Mouse (Mus musculus): ENCODE measurements around the gene Trim3. TPM values are rescaled to one million over a fixed set of nuclear protein-coding genes. Genes with fewer than 3 reads are reported as not detected.

Gene Trim3
- polyA plus RNA-seq, 1 experiment = 36.8 TPM

DNA sequence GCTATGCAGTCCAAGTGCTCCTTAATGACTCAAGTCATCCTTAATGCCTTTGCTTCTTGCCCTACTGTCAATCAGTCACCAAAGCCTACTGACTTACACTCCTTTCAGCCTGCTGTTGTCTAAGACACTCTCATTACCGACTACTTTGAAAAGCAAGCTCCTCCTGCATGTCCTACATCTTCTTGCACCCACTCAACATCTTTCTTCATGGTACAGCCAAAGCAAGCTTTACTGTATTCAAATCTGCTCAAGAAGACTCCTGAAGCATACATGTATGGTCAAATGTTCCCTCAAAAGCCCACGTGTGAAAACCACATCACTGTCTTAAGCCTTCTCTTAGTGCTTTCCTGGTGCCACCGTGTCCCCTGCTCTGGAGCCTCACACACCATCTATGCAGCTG, 70.0 kb downstream of the Trim3 start:
- H3K9me3 ChIP-seq (replicated peaks; ENCODE audit: control insufficient read depth, insufficient read depth, low read length, poor library complexity, severe bottlenecking) = no peaks in the 10 kb centered on the region
- H3K36me3 ChIP-seq (ENCODE audit: control insufficient read depth, insufficient read depth, low read length, poor library complexity, severe bottlenecking) = no peaks in the 10 kb centered on the region
- H3K9ac ChIP-seq (ENCODE audit: low read depth, poor library complexity, severe bottlenecking) = no peak overlapping the region
- no peak overlapping the region for H3K4me3 ChIP-seq (ENCODE audit: low read depth, low read length)
- H3K4me1 ChIP-seq (ENCODE audit: control insufficient read depth, insufficient read depth, low read length) = no peaks in the 10 kb centered on the region
- TF ChIP-seq CTCF (IDR thresholded peaks at IDR 0.05; ENCODE audit: low read depth, low read length) (no peak), POLR2A (IDR thresholded peaks at IDR 0.05; ENCODE audit: insufficient read depth, low read length) (no peak), EP300 (IDR thresholded peaks at IDR 0.05; ENCODE audit: insufficient read depth, low read depth, low read length) (no peak)
- no peak overlapping the region for H3K27ac ChIP-seq (ENCODE audit: insufficient read depth, low read length)
- H3K27me3 ChIP-seq (ENCODE audit: control insufficient read depth, insufficient read depth, low read length, poor library complexity, severe bottlenecking) = no peaks in the 10 kb centered on the region

DNA sequence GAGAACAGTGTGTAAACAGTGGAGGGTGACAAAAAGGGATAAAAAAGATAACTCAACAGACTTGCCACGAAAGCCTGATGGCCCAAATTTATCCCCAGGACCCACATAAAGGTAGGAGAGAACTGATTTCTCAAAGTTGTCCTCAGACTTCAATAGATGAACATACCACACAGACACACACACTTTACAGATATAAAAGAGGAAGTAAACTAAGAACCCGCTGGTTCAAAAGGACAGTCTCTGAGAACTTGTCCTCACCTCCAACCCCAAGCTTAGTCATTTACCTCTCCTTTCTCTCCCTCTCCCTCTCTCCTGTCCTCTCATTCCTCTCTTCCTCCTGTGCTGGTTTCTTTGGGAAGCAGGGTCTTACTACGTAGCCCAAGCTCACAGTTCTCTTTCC, 71.1 kb downstream of the Trim3 start:
- H3K27ac ChIP-seq (ENCODE audit: insufficient read depth, low read length) = no peak overlapping the region
- no peak overlapping the region for H3K4me3 ChIP-seq (ENCODE audit: low read depth, low read length)
- no peaks in the 10 kb centered on the region for H3K9me3 ChIP-seq (replicated peaks; ENCODE audit: control insufficient read depth, insufficient read depth, low read length, poor library complexity, severe bottlenecking)
- TF ChIP-seq CTCF (IDR thresholded peaks at IDR 0.05; ENCODE audit: low read depth, low read length) (no peak), POLR2A (IDR thresholded peaks at IDR 0.05; ENCODE audit: insufficient read depth, low read length) (no peak), EP300 (IDR thresholded peaks at IDR 0.05; ENCODE audit: insufficient read depth, low read depth, low read length) (no peak)
- no peak overlapping the region for H3K9ac ChIP-seq (ENCODE audit: low read depth, poor library complexity, severe bottlenecking)
- H3K36me3 ChIP-seq (ENCODE audit: control insufficient read depth, insufficient read depth, low read length, poor library complexity, severe bottlenecking) = no peaks in the 10 kb centered on the region
- no peaks in the 10 kb centered on the region for H3K4me1 ChIP-seq (ENCODE audit: control insufficient read depth, insufficient read depth, low read length)
- H3K27me3 ChIP-seq (ENCODE audit: control insufficient read depth, insufficient read depth, low read length, poor library complexity, severe bottlenecking) = no peaks in the 10 kb centered on the region

DNA sequence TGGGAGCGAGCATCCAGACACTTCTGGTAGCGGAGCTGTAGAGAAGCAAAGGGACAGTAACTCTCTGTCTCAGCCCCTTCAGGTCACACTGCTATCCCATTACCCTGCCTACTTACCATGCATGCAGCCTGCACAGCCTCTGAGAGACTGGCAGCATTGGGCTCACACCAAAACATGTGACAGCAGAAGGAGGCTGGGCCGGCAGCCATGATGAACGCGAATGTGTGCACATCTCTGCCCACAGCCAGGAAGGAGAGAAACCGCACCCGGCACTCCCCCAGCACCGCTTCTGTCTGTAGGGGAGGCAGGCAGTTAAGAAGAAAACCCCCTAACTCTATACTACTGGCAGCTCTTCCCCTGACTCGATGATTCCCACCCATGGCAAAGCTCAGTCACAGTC, 74.4 kb downstream of the Trim3 start:
- TF ChIP-seq EP300 (IDR thresholded peaks at IDR 0.05; ENCODE audit: insufficient read depth, low read depth, low read length) (no peak), CTCF (IDR thresholded peaks at IDR 0.05; ENCODE audit: low read depth, low read length) (no peak)
- H3K36me3 ChIP-seq (ENCODE audit: control insufficient read depth, insufficient read depth, low read length, poor library complexity, severe bottlenecking) = no peaks in the 10 kb centered on the region
- no peaks in the 10 kb centered on the region for H3K27me3 ChIP-seq (ENCODE audit: control insufficient read depth, insufficient read depth, low read length, poor library complexity, severe bottlenecking)
- H3K9me3 ChIP-seq (replicated peaks; ENCODE audit: control insufficient read depth, insufficient read depth, low read length, poor library complexity, severe bottlenecking) = no peaks in the 10 kb centered on the region
- no peak overlapping the region for H3K9ac ChIP-seq (ENCODE audit: low read depth, poor library complexity, severe bottlenecking)
- no peaks in the 10 kb centered on the region for H3K4me1 ChIP-seq (ENCODE audit: control insufficient read depth, insufficient read depth, low read length)
- H3K4me3 ChIP-seq (ENCODE audit: low read depth, low read length) = no peak overlapping the region
- no peak overlapping the region for H3K27ac ChIP-seq (ENCODE audit: insufficient read depth, low read length)

DNA sequence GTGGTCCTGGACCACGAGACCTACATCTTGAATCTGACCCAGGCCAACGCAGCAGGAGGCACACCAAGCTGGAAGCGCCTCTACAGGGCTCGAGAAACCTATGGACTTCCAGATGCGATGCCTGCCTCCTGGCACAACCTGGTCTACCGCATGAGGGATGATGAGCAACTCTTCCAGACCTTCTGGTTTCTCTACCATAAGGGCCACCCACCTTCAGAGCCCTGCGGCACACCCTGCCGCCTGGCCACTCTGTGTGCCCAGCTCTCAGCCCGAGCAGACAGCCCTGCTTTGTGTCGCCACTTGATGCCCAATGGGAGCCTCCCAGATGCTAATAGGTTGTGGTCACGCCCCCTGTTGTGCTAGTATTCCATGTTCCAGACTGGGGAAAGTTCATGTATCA, 75.7 kb downstream of the Trim3 start:
- Histone ChIP-seq H3K9ac (ENCODE audit: low read depth, poor library complexity, severe bottlenecking) (no peak overlapping the region), H3K36me3 (ENCODE audit: control insufficient read depth, insufficient read depth, low read length, poor library complexity, severe bottlenecking) (no peaks in the 10 kb centered on the region), H3K4me3 (ENCODE audit: low read depth, low read length) (no peak overlapping the region), H3K27me3 (ENCODE audit: control insufficient read depth, insufficient read depth, low read length, poor library complexity, severe bottlenecking) (no peaks in the 10 kb centered on the region), H3K9me3 (replicated peaks; ENCODE audit: control insufficient read depth, insufficient read depth, low read length, poor library complexity, severe bottlenecking) (no peaks in the 10 kb centered on the region), H3K4me1 (ENCODE audit: control insufficient read depth, insufficient read depth, low read length) (peaks cover 2% of the 10 kb centered on the region), H3K27ac (ENCODE audit: insufficient read depth, low read length) (no peak overlapping the region)
- no peak for TF ChIP-seq EP300 (IDR thresholded peaks at IDR 0.05; ENCODE audit: insufficient read depth, low read depth, low read length)
- TF ChIP-seq CTCF (IDR thresholded peaks at IDR 0.05; ENCODE audit: low read depth, low read length) = no peak
- TF ChIP-seq POLR2A (IDR thresholded peaks at IDR 0.05; ENCODE audit: insufficient read depth, low read length) = no peak

DNA sequence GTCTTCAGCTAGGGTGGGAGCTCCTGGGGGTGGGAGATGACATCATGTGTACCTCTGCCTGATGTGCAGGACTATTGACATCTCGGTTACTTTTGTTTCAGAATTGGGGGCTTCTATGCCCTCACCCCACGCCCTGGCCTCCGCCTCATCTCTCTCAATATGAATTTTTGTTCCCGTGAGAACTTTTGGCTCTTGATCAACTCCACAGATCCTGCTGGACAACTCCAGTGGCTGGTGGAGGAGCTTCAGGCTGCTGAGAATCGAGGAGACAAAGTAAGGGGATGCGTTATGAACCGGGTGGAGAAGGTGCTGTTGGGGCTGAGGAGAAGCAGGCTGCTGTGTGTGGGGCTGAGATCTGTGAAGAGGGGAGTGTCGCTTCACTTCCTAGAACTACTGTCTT, 77.0 kb downstream of the Trim3 start:
- no peak overlapping the region for H3K27ac ChIP-seq (ENCODE audit: insufficient read depth, low read length)
- H3K4me3 ChIP-seq (ENCODE audit: low read depth, low read length) = no peak overlapping the region
- H3K36me3 ChIP-seq (ENCODE audit: control insufficient read depth, insufficient read depth, low read length, poor library complexity, severe bottlenecking) = no peaks in the 10 kb centered on the region
- no peaks in the 10 kb centered on the region for H3K27me3 ChIP-seq (ENCODE audit: control insufficient read depth, insufficient read depth, low read length, poor library complexity, severe bottlenecking)
- H3K9me3 ChIP-seq (replicated peaks; ENCODE audit: control insufficient read depth, insufficient read depth, low read length, poor library complexity, severe bottlenecking) = no peaks in the 10 kb centered on the region
- TF ChIP-seq CTCF (IDR thresholded peaks at IDR 0.05; ENCODE audit: low read depth, low read length) (no peak), EP300 (IDR thresholded peaks at IDR 0.05; ENCODE audit: insufficient read depth, low read depth, low read length) (no peak), POLR2A (IDR thresholded peaks at IDR 0.05; ENCODE audit: insufficient read depth, low read length) (no peak)
- H3K4me1 ChIP-seq (ENCODE audit: control insufficient read depth, insufficient read depth, low read length) = peaks cover 2% of the 10 kb centered on the region
- no peak overlapping the region for H3K9ac ChIP-seq (ENCODE audit: low read depth, poor library complexity, severe bottlenecking)

DNA sequence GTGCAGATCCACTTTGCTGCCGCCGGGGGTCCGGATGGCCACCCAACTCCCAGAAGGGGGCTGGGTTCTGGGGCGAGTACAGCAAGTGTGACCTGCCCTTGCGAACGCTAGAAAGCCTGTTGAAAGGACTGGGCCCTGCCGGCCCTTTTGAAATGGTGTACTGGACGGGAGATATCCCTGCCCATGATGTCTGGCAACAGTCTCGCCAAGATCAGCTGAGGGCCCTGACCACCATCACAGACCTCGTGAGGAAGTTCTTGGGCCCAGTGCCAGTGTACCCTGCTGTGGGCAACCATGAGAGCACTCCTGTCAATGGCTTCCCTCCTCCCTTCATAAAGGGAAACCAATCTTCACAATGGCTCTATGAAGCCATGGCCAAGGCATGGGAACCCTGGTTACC, 77.8 kb downstream of the Trim3 start:
- Histone ChIP-seq H3K4me3 (ENCODE audit: low read depth, low read length) (no peak overlapping the region), H3K36me3 (ENCODE audit: control insufficient read depth, insufficient read depth, low read length, poor library complexity, severe bottlenecking) (no peaks in the 10 kb centered on the region), H3K4me1 (ENCODE audit: control insufficient read depth, insufficient read depth, low read length) (peaks cover 2% of the 10 kb centered on the region), H3K9me3 (replicated peaks; ENCODE audit: control insufficient read depth, insufficient read depth, low read length, poor library complexity, severe bottlenecking) (no peaks in the 10 kb centered on the region), H3K27ac (ENCODE audit: insufficient read depth, low read length) (no peak overlapping the region), H3K27me3 (ENCODE audit: control insufficient read depth, insufficient read depth, low read length, poor library complexity, severe bottlenecking) (no peaks in the 10 kb centered on the region), H3K9ac (ENCODE audit: low read depth, poor library complexity, severe bottlenecking) (no peak overlapping the region)
- TF ChIP-seq POLR2A (IDR thresholded peaks at IDR 0.05; ENCODE audit: insufficient read depth, low read length) = no peak
- TF ChIP-seq EP300 (IDR thresholded peaks at IDR 0.05; ENCODE audit: insufficient read depth, low read depth, low read length) = no peak
- no peak for TF ChIP-seq CTCF (IDR thresholded peaks at IDR 0.05; ENCODE audit: low read depth, low read length)

Other genes starting within 250 kb of the Trim3 start
- 46.2 and 49.7 TPM in 2 replicates for gene Fam160a2, start 233.5 kb downstream of the Trim3 start, polyA plus RNA-seq (2011; ENCODE audit: insufficient read depth, insufficient read length, low read depth, missing spikeins)
- not detected in 2 replicates for gene Cnga4, start 229.0 kb downstream of the Trim3 start, polyA plus RNA-seq (2011; ENCODE audit: insufficient read depth, insufficient read length, low read depth, missing spikeins)
- gene Cckbr, start 207.8 kb downstream of the Trim3 start, polyA plus RNA-seq (2011; ENCODE audit: insufficient read depth, insufficient read length, low read depth, missing spikeins) = 0.40 TPM in 1 of 2 replicates, not detected in the other
- 0.96 and 1.1 TPM in 2 replicates for gene Cavin3, start 151.3 kb downstream of the Trim3 start, polyA plus RNA-seq (2011; ENCODE audit: insufficient read depth, insufficient read length, low read depth, missing spikeins)
- 16.2 and 17.1 TPM in 2 replicates for gene Smpd1, start 79.2 kb downstream of the Trim3 start, polyA plus RNA-seq (2011; ENCODE audit: insufficient read depth, insufficient read length, low read depth, missing spikeins)
- 14.7 and 16.0 TPM in 2 replicates for gene Apbb1, start 51.9 kb downstream of the Trim3 start, polyA plus RNA-seq (2011; ENCODE audit: insufficient read depth, insufficient read length, low read depth, missing spikeins)
- not detected in 2 replicates for gene Hpx, start 33.4 kb downstream of the Trim3 start, polyA plus RNA-seq (2011; ENCODE audit: insufficient read depth, insufficient read length, low read depth, missing spikeins)
- gene Timm10b, start 6.5 kb upstream of the Trim3 start, polyA plus RNA-seq (2011; ENCODE audit: insufficient read depth, insufficient read length, low read depth, missing spikeins) = 32.2 and 33.3 TPM in 2 replicates
- 33.2 and 36.4 TPM in 2 replicates for gene Arfip2, start 6.8 kb upstream of the Trim3 start, polyA plus RNA-seq (2011; ENCODE audit: insufficient read depth, insufficient read length, low read depth, missing spikeins)
- gene Gm45799, start 7.0 kb upstream of the Trim3 start, polyA plus RNA-seq (2011; ENCODE audit: insufficient read depth, insufficient read length, low read depth, missing spikeins) = 0.72 and 5.7 TPM in 2 replicates
- 1.7 and 1.8 TPM in 2 replicates for gene Dnhd1, start 17.3 kb upstream of the Trim3 start, polyA plus RNA-seq (2011; ENCODE audit: insufficient read depth, insufficient read length, low read depth, missing spikeins)
- 90.9 and 107 TPM in 2 replicates for gene Ilk, start 103.0 kb upstream of the Trim3 start, polyA plus RNA-seq (2011; ENCODE audit: insufficient read depth, insufficient read length, low read depth, missing spikeins)
- 31.9 and 33.6 TPM in 2 replicates for gene Rrp8, start 103.8 kb upstream of the Trim3 start, polyA plus RNA-seq (2011; ENCODE audit: insufficient read depth, insufficient read length, low read depth, missing spikeins)
- 208 and 210 TPM in 2 replicates for gene Taf10, start 110.8 kb upstream of the Trim3 start, polyA plus RNA-seq (2011; ENCODE audit: insufficient read depth, insufficient read length, low read depth, missing spikeins)
- 68.2 and 74.8 TPM in 2 replicates for gene Tpp1, start 118.7 kb upstream of the Trim3 start, polyA plus RNA-seq (2011; ENCODE audit: insufficient read depth, insufficient read length, low read depth, missing spikeins)
- 0.37 and 0.55 TPM in 2 replicates for gene Dchs1, start 154.1 kb upstream of the Trim3 start, polyA plus RNA-seq (2011; ENCODE audit: insufficient read depth, insufficient read length, low read depth, missing spikeins)
- 103 and 108 TPM in 2 replicates for gene Mrpl17, start 177.5 kb upstream of the Trim3 start, polyA plus RNA-seq (2011; ENCODE audit: insufficient read depth, insufficient read length, low read depth, missing spikeins)

Measured in ES-Bruce4 (cell line).